Mouse (Mus musculus) G1E (cell line): ENCODE data around the gene Esyt2. TPM values are rescaled to one million over a fixed set of nuclear protein-coding genes. Genes with fewer than 3 reads are reported as not detected.

Experiments used
- ATAC-seq: 2 replicates; pipeline ENCODE4 v1.8.0; 2016; ENCODE audit warnings: mild to moderate bottlenecking; ENCODE audit not compliant: insufficient number of reproducible peaks, poor library complexity, low FRiP score, severe bottlenecking; ENCODE audit errors: extremely low read depth
- DNase-seq: peaks from one replicate; pipeline ENCODE4 v3.0.0; 2012; ENCODE audit warnings: low spot score
- H3K27me3 ChIP-seq: 2 replicates; pipeline ENCODE4 v1.6.1; 2012; ENCODE audit warnings: mild to moderate bottlenecking, low read length, inconsistent platforms; ENCODE audit not compliant: insufficient read depth
- H3K36me3 ChIP-seq: replicated peaks from 2 replicates; pipeline ENCODE3; 2012; ENCODE audit warnings: mild to moderate bottlenecking, inconsistent platforms
- H3K4me1 ChIP-seq: 2 replicates; pipeline ENCODE4 v1.6.1; 2012; ENCODE audit warnings: low read depth, low read length, inconsistent platforms, mixed read lengths; ENCODE audit not compliant: insufficient read depth
- H3K4me3 ChIP-seq: 2 replicates; pipeline ENCODE4 v1.5.1; 2012; ENCODE audit warnings: low read depth, mild to moderate bottlenecking, inconsistent platforms, low read length, moderate library complexity, mixed read lengths
- H3K9me3 ChIP-seq: replicated peaks from 2 replicates; pipeline ENCODE4 v1.6.1; 2012; ENCODE audit warnings: inconsistent platforms
- CTCF ChIP-seq: IDR thresholded peaks from 2 replicates; pipeline ENCODE4 v1.5.1; 2012; ENCODE audit warnings: low read depth, low read length, inconsistent platforms, mixed read lengths
- GATA1 ChIP-seq: IDR thresholded peaks from 2 replicates; pipeline ENCODE4 v1.6.1; 2012; ENCODE audit warnings: borderline replicate concordance, low read length, inconsistent platforms, mixed read lengths
- GATA2 ChIP-seq: IDR thresholded peaks from 2 replicates; pipeline ENCODE4 v1.6.1; 2012; ENCODE audit warnings: low read depth, low read length, inconsistent platforms, borderline replicate concordance
- POLR2AphosphoS5 ChIP-seq: IDR thresholded peaks from 2 replicates; pipeline ENCODE4 v1.6.1; 2012; ENCODE audit warnings: low read depth, low read length, inconsistent platforms; ENCODE audit not compliant: insufficient replicate concordance
- TAL1 ChIP-seq: conservative IDR thresholded peaks from 2 replicates; pipeline ENCODE4 v1.6.1; 2012; ENCODE audit warnings: low read depth, low read length, inconsistent platforms, mixed read lengths
- polyA plus RNA-seq: library from polyadenylated mRNA; stranded (reverse); fragments of >175 nt; gene quantifications from 2 replicates; pipeline ENCODE4 v1.2.3, GENCODE M21; 2012
- total RNA-seq, 2 experiments: library from RNA; stranded (forward) in 1 of 2; stranded (reverse) in 1 of 2; fragments of 200-1000 nt in 1 of 2; fragments of >200 nt in 1 of 2; fragmentation: Nextera tagmentation in 1 of 2; gene quantifications; 2 replicates each; pipeline ENCODE4 v1.2.3; 2014 to 2017

Esyt2 gene
- total and polyA plus RNA-seq, 3 experiments = 23.4 to 147 (median 87.5) TPM

- Histone ChIP-seq H3K36me3 (peaks cover 49% of the 10 kb centered on the region), H3K4me1 (peaks cover 2% of the 10 kb centered on the region; the same call in 1 of the 2 replicates), H3K9me3 (no peaks in the 10 kb centered on the region), H3K27me3 (no peaks in the 10 kb centered on the region), H3K4me3 (no peak overlapping the region)
- DNase-seq = no peak
- TF ChIP-seq CTCF (no peak), GATA1 (no peak), TAL1 (no peak), POLR2AphosphoS5 (no peak), GATA2 (no peak)
- no peak for ATAC-seq
These were observed 42.2 kb upstream of the Esyt2 start for GRCm38 (mm10) chr12:116238803-116239202.

GRCm38 (mm10) chr12:116244601-116245000, 36.4 kb upstream of the Esyt2 start:
- Histone ChIP-seq H3K4me1 (no peaks in the 10 kb centered on the region), H3K9me3 (no peaks in the 10 kb centered on the region), H3K36me3 (peaks cover 64% of the 10 kb centered on the region), H3K27me3 (no peaks in the 10 kb centered on the region), H3K4me3 (no peak overlapping the region)
- TF ChIP-seq GATA1 (no peak), TAL1 (no peak), CTCF (no peak), GATA2 (no peak), POLR2AphosphoS5 (no peak)
- no peak for ATAC-seq
- DNase-seq = no peak

GRCm38 (mm10) chr12:116254652-116255051, 26.3 kb upstream of the Esyt2 start:
- TF ChIP-seq POLR2AphosphoS5 = no peak
- no peak for TF ChIP-seq TAL1
- TF ChIP-seq GATA2 = peak; percentile 93; the same call in 1 of the 2 replicates
- Histone ChIP-seq H3K36me3 (peaks cover 39% of the 10 kb centered on the region), H3K27me3 (no peaks in the 10 kb centered on the region), H3K4me3 (peak overlapping the region; percentile 44; the same call in 1 of the 2 replicates), H3K4me1 (peaks cover 26% of the 10 kb centered on the region), H3K9me3 (no peaks in the 10 kb centered on the region)
- peak; percentile 100 for ATAC-seq
- peak; percentile 59 for DNase-seq

GRCm38 (mm10) chr12:116255636-116256035, 25.4 kb upstream of the Esyt2 start:
- H3K9me3 ChIP-seq = no peaks in the 10 kb centered on the region
- H3K36me3 ChIP-seq = peaks cover 39% of the 10 kb centered on the region
- peaks cover 26% of the 10 kb centered on the region for H3K4me1 ChIP-seq
- H3K4me3 ChIP-seq = no peak overlapping the region
- no peaks in the 10 kb centered on the region for H3K27me3 ChIP-seq
- DNase-seq (no peak), ATAC-seq (no peak)
- TF ChIP-seq TAL1 (no peak), CTCF (no peak), GATA2 (no peak), POLR2AphosphoS5 (no peak), GATA1 (no peak)

- no peak for DNase-seq
- Histone ChIP-seq H3K27me3 (no peaks in the 10 kb centered on the region), H3K4me1 (peaks cover 34% of the 10 kb centered on the region), H3K36me3 (peaks cover 32% of the 10 kb centered on the region), H3K4me3 (no peak overlapping the region), H3K9me3 (no peaks in the 10 kb centered on the region)
- no peak for TF ChIP-seq CTCF
- no peak for TF ChIP-seq TAL1
- no peak for TF ChIP-seq POLR2AphosphoS5
- no peak for TF ChIP-seq GATA2
- TF ChIP-seq GATA1 = no peak
- no peak for ATAC-seq
These were observed 22.7 kb upstream of the Esyt2 start for GRCm38 (mm10) chr12:116258321-116258720.

GRCm38 (mm10) chr12:116262555-116263341, 18.2 kb upstream of the Esyt2 start, which contains the start of gene Wdr60:
Wdr60 (minus strand) TSS chr12:116263022.
- H3K9me3 ChIP-seq = no peaks in the 10 kb centered on the region
- ATAC-seq (peak; percentile 84), DNase-seq (peak; percentile 79)
- peaks cover 7% of the 10 kb centered on the region for H3K36me3 ChIP-seq
- TF ChIP-seq POLR2AphosphoS5 (no peak), GATA1 (no peak), CTCF (no peak), TAL1 (no peak), GATA2 (no peak)
- no peaks in the 10 kb centered on the region for H3K27me3 ChIP-seq
- H3K4me3 ChIP-seq = peak within 1 kb of the TSS; percentile 74
- peaks cover 27% of the 10 kb centered on the region for H3K4me1 ChIP-seq
